Mouse (Mus musculus): Measurements from ENCODE around the gene Lztfl1.
"Not testable (repeated sequence)": the region's sequence is repeated elsewhere in the genome, so short reads cannot be mapped to it uniquely, and the experiment has no call there.

Lztfl1 gene

DNA sequence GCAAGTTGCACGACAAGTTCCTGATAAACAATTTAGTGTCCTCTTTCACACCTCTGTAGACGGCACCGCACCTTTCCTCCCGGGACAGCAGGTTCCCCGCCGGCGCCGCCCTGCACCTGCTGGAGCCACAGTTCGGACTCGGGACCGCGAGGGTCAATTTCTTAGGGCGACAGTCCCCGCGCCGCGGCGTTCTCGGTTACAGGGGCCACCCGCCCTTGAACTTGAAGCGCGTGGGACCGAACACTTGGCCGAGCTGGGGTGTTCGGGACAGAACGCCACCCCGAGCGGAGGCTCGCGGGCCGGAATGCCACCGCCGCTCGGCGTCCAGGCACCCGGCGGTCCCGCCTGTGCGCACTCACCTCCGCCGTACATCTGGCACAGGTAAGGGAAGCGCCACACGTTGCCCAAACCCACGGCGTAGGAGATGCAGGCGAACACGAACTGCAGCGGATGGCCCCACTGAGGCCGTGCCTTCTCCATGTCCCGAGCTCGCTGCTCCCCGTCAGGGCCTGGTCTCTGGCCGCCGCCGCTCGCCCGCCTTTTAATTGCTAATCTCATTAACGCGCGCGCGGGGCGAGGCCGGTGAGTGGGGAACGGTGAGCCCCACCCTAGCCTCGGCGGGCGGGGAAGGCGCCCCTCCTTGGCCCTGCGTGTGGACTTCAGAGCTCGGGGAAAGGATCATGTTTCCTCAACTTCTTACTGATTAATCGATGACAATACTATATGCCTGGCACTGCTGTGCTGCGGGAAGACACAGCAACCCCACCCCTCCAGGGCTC is 39.0 kb downstream of the Lztfl1 start, which contains the start of the genes Ccr9 and Slc6a20a:
Gene Ccr9 (plus strand): TSS at position 113 of the 779 bp plus-strand sequence.
Gene Slc6a20a (minus strand): TSS at position 559 of the 779 bp plus-strand sequence.
- peak in 1 of 2 experiments; percentile 24 for DNase-seq

DNA sequence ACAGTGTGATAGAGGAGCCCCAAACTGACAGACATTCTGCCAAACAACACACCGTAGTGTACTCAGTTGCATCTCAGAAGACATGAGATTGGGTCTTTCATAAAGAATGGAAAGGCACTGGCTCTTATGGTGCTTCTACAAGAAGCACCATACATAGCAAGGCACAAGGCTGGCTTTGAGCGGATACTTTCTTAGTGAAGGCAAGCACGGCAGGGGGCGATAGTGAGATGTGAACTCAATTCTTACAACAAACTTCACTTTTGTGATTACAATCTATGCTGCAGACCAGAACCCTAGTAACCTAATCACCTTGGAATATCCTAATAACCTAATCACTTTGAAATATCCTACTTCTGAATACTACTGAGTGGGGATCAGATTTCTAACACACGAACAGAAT is 51.9 kb downstream of the Lztfl1 start:
- peak in 1 of 2 experiments; percentile 25 for DNase-seq

DNA sequence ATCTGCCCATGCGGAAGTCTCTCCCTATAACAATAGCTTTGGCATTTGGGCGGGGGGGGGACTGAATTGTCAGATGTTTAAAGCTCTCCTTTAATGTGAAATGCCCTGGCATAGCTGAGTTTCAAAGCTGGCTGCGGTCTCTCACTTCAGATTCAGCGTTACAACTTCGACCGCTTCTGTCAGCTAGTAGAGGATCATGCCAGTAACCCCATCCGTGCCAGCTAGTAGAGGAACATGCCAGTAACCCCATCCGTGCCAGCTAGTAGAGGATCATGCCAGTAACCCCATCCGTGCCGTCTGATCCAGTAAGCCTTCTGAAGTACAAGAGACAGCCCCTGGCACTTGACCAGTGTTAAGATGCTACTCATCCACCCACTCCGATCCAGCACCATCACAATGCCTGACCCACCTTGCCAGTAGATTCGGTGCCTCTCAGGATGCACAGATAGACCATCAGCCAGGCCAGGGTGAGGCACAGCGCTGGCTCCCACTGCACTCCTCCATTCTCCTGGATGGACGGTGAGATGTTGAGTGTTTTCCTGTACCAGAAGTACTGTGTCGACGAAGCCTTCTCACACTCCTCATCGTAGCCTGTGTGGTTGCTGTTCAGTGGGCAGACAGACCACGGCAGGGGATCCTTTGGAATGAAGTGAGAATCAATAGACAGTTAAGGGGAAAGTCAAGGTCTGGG is 57.4 kb downstream of the Lztfl1 start:
- not testable (repeated sequence) for DNase-seq

DNA sequence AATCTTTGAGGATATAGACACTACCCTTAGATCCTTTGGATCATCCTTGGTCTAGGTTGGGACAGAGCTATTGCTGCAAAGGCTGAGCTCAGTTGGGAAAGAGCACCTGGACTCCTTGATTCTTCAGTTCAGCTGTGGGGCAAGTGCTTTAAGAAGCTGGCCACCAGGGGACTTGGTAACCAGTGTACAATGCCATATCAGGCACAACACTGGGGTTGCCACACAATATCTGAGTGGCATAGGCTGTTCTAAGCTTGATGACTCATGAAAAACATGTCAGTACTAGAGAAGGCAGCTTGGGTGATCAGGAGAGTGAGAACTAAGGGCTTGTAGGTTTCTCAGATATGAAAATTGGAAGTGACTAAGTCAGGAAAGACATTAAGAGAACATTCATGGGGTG is 58.5 kb downstream of the Lztfl1 start:
- no peak for DNase-seq

- no peak for DNase-seq
Observed at GRCm38 (mm10) chr9:123657457-123657856, 60.0 kb downstream of the Lztfl1 start.

- no peak for DNase-seq
Observed at GRCm38 (mm10) chr9:123651369-123651768, 66.1 kb downstream of the Lztfl1 start.

DNA sequence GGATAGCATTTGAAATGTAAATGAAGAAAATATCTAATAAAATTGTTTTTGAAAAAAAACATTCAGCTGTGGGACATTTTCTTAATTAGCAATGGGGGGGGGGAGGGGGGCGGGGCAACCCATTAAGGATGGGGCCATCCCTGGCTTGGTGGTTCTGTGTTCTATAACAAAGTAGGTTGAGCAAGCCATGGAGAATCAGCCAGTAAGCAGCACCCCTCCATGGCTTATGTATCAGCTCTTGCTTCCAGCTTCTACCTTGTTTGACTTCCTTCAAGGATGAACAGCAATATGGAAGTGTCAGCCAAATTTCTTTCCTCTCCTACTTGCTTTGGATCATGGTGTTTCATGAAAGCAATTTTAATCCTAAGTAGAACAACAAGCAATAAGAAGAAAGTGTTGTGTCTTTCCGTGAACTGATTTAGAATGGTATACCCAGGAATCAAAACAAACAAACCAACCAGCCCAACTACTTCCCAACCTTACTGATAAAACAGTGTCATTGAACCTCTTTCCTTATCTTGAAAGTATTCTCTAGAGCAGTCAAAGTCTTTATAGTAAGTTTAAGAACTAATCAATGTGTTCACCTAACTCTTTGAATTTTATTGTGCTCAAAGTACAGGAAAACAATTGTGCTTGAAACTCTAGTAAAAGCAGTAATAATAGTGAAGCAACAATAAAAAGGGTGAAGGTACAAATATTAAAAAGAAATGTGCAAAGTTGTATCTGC is 67.5 kb downstream of the Lztfl1 start:
- DNase-seq, result no peak

All from cerebellum, postnatal 25 days (tissue).